Mouse (Mus musculus) bone marrow macrophage, adult 2 months (primary cell): ENCODE measurements around the gene Slc9a1.

Experiments
- CTCF ChIP-seq: IDR thresholded peaks from 2 replicates; pipeline ENCODE4 v1.5.1; 2012; ENCODE audit warnings: low read depth, mild to moderate bottlenecking, low read length, moderate library complexity
- POLR2A ChIP-seq: IDR thresholded peaks from 2 replicates; pipeline ENCODE4 v1.6.1; 2012; ENCODE audit warnings: mild to moderate bottlenecking, low read depth, low read length, borderline replicate concordance

DNA sequence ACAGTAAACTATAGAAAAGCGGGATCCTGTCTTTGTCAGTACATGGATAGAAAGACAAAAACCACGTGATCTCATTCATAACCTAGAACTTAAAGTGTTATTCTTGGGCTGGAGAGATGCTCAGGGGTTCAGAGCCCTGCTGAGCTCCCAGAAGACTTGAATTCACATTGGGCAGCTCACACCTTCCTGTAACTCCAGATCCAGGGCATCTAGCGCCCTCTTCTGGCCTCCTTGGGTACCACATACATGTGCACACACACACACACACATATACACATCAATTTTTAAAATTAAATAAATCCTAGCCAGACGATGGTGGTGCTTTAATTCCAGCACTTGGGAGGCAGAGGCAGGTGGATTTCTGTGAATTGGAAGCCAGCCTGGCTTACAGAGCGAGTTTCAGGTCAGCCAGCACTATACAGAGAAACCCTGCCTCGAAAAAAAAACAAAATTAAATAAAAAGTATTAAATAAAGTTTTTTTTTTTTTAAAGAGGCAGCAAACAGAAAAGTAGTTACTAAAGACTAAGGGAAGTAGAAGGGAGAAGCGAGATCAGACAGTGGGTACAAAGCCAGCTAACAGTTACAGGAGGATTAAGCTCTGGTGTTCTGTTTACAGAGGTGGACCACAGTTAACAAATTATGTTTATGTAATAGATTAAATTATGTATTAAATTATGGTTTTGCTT lies 101.8 kb downstream of the Slc9a1 start:
- TF ChIP-seq CTCF (no peak), POLR2A (no peak)
